Mouse (Mus musculus) ES-E14 (cell line): ENCODE measurements at regions not wholly inside any gene's neighbourhood (a gene's known extent, or its start where the extent isn't known, plus 50 kb on each side); places are given as distances from the start of the nearest gene placed in this dataset.

Source experiments
- DNase-seq: peaks from one replicate; pipeline ENCODE4 v3.0.0-alpha.2; 2013; ENCODE audit warnings: low read depth, low spot score
- H3K27ac ChIP-seq: 2 replicates; pipeline ENCODE4 v1.5.1; 2012; ENCODE audit warnings: low read depth, mild to moderate bottlenecking, low read length, moderate library complexity, mixed read lengths; ENCODE audit not compliant: poor library complexity, insufficient read depth, severe bottlenecking
- H3K36me3 ChIP-seq: 2 replicates; pipeline ENCODE4 v1.6.1; 2012; ENCODE audit warnings: mild to moderate bottlenecking, low read length, moderate library complexity, mixed read lengths; ENCODE audit not compliant: control insufficient read depth, poor library complexity, insufficient read depth, severe bottlenecking
- H3K4me1 ChIP-seq, 2 experiments: fragments of 150-350 bp in 1 of 2; sonication (generic) in 1 of 2; 2 replicates each; pipeline ENCODE4 v1.6.1; 2012; ENCODE audit warnings: low read length in 2 of 2, mild to moderate bottlenecking in 1 of 2, mixed read lengths in 1 of 2; ENCODE audit not compliant: control insufficient read depth in 2 of 2, insufficient read depth in 2 of 2, poor library complexity in 1 of 2
- H3K4me3 ChIP-seq, 2 experiments: fragments of 150-350 bp in 1 of 2; sonication (generic) in 1 of 2; 2 replicates each; pipeline ENCODE4 v1.5.1; 2012; ENCODE audit warnings: low read length in 2 of 2, low read depth in 1 of 2, mild to moderate bottlenecking in 1 of 2, mixed read lengths in 1 of 2; ENCODE audit not compliant: insufficient read depth in 1 of 2, poor library complexity in 1 of 2, severe bottlenecking in 1 of 2
- H3K9ac ChIP-seq: 2 replicates; pipeline ENCODE4 v1.6.1; 2012; ENCODE audit warnings: low read depth, mild to moderate bottlenecking, low read length, mixed read lengths; ENCODE audit not compliant: poor library complexity, insufficient read depth, severe bottlenecking
- H3K9me3 ChIP-seq: fragments of 150-350 bp; sonication (generic); 2 replicates; pipeline ENCODE4 v1.6.1; 2012; ENCODE audit warnings: low read depth, mild to moderate bottlenecking, low read length; ENCODE audit not compliant: control insufficient read depth, insufficient read depth
- CHD2 ChIP-seq: IDR thresholded peaks from 2 replicates; pipeline ENCODE4 v1.6.1; 2014; ENCODE audit warnings: mild to moderate bottlenecking, low read depth, low read length, inconsistent platforms
- HCFC1 ChIP-seq: IDR thresholded peaks from 2 replicates; pipeline ENCODE4 v1.6.1; 2012; ENCODE audit warnings: low read length, inconsistent platforms, borderline replicate concordance; ENCODE audit not compliant: insufficient read depth
- MAFK ChIP-seq: IDR thresholded peaks from 2 replicates; pipeline ENCODE4 v1.6.1; 2014; ENCODE audit warnings: mild to moderate bottlenecking, low read depth, low read length, inconsistent platforms; ENCODE audit not compliant: insufficient read depth
- ZC3H11A ChIP-seq: IDR thresholded peaks from 2 replicates; pipeline ENCODE4 v1.6.1; 2012; ENCODE audit warnings: low read depth, mild to moderate bottlenecking, inconsistent platforms, low read length, borderline replicate concordance
- ZNF384 ChIP-seq: IDR thresholded peaks from 2 replicates; pipeline ENCODE4 v1.6.1; 2012; ENCODE audit warnings: low read depth, low read length, inconsistent platforms
- in situ Hi-C, 2 experiments: fragments of 600-800 bp; cut with MboI; formaldehyde crosslinking; loops; one replicate each; pipeline ENCODE4 v1.15.1; 2025; ENCODE audit warnings: low sequenced_read_pairs in 2 of 2, inconsistent platforms in 1 of 2; ENCODE audit not compliant: unreplicated experiment in 2 of 2

DNA sequence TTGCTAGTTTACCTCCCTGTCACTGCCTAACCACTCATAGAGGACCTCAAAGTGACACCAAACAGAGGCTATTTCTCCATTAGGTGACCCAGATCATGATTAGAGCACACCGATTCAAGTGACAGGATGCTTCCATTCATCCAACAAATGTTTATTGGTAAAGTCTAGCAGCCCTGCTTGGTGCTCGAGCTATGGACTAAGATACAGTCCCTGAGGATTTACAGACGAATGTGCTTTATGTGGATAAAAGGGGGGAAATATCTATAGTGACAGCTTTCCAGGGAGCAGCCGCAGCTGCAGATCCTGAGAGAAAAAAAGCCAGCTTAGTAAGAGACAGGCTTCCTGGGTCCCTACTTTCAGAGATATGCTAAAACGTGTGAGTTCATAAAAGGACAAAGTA is 125.1 kb upstream of the Dmd start:
- in situ Hi-C loops = no loop called here
- Histone ChIP-seq H3K9ac (no peak overlapping the region), H3K9me3 (no peaks in the 10 kb centered on the region), H3K27ac (no peak overlapping the region), H3K36me3 (no peaks in the 10 kb centered on the region), H3K4me1 (no peaks in the 10 kb centered on the region), H3K4me3 (no peak overlapping the region)
- no peak for DNase-seq
- TF ChIP-seq MAFK = no peak
- TF ChIP-seq CHD2 = no peak
- no peak for TF ChIP-seq ZNF384
- TF ChIP-seq ZC3H11A = no peak
- no peak for TF ChIP-seq HCFC1

DNA sequence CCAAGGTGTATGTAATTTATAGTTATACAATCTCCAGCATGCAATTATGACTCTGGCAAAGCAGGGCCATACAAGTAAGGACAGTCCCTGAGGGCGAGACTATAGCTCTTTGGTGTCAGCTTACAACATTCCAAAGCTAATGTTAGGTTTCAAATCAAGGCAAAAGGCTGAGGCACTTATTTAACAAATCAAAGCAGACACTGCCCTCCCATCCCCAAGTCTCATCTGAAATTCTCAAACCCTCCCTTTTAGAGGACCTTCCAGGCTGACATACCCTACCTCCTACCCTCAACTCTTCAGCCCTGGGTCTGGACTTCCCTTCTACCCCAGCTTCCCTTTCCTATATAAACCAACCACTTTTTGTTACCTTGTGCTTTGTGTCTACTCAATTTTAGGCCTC is 82.6 kb upstream of the Dmd start:
- H3K4me3 ChIP-seq = no peak overlapping the region
- no peaks in the 10 kb centered on the region for H3K9me3 ChIP-seq
- H3K27ac ChIP-seq = peak overlapping the region; percentile 76; the same call in 1 of the 2 replicates
- no peaks in the 10 kb centered on the region for H3K36me3 ChIP-seq
- TF ChIP-seq ZC3H11A (no peak), ZNF384 (no peak)
- H3K9ac ChIP-seq = no peak overlapping the region
- peak; percentile 29 for DNase-seq
- in situ Hi-C loops = no loop called here
- no peaks in the 10 kb centered on the region; a peak in 1 of 4 replicates for H3K4me1 ChIP-seq
